Mouse (Mus musculus) small intestine, adult 2 months (tissue): ENCODE measurements around the gene C3ar1.

Experiments
- CTCF ChIP-seq: fragments of 200-500 bp; IDR thresholded peaks from 2 replicates; pipeline ENCODE4 v1.5.1; 2012; ENCODE audit warnings: low read depth, mild to moderate bottlenecking, control low read depth, inconsistent platforms, low read length, moderate library complexity, mixed read lengths; ENCODE audit not compliant: insufficient replicate concordance, insufficient read length; ENCODE audit errors: extremely low read depth
- POLR2A ChIP-seq: fragments of 200-500 bp; IDR thresholded peaks from 2 replicates; pipeline ENCODE4 v1.6.1; 2012; ENCODE audit warnings: low read depth, mild to moderate bottlenecking, control low read depth, inconsistent platforms, low read length, moderate library complexity

DNA sequence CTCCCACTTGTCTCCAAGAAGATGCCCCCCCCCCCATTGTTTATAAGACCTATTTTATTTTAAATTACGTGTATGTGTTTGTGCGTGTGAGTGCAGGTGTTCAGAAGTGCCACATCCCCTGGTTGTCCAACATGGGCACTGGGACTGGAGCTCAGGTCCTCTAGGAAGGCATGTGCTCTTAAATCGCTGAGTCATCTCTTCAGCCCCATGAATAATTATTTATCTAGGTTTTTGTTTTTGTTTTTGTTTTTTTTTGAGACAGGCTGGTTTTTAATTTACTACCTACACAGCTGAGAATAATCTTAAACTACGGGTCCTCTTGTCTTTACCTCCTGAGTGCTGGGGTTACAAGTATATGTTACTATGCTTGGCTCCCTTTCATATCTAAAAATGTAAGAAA lies 42.3 kb downstream of the C3ar1 start:
- TF ChIP-seq CTCF = no peak
- TF ChIP-seq POLR2A = no peak
